Mouse (Mus musculus): ENCODE measurements around the gene Ogfod3. TPM values are rescaled to one million over a fixed set of nuclear protein-coding genes. Genes with fewer than 3 reads are reported as not detected.
A peak's percentile ranks its signal among the peaks of the same experiment; 100 is the strongest.

Gene Ogfod3
- polyA plus RNA-seq, 2 experiments, result 5.6 to 13.3 TPM

DNA sequence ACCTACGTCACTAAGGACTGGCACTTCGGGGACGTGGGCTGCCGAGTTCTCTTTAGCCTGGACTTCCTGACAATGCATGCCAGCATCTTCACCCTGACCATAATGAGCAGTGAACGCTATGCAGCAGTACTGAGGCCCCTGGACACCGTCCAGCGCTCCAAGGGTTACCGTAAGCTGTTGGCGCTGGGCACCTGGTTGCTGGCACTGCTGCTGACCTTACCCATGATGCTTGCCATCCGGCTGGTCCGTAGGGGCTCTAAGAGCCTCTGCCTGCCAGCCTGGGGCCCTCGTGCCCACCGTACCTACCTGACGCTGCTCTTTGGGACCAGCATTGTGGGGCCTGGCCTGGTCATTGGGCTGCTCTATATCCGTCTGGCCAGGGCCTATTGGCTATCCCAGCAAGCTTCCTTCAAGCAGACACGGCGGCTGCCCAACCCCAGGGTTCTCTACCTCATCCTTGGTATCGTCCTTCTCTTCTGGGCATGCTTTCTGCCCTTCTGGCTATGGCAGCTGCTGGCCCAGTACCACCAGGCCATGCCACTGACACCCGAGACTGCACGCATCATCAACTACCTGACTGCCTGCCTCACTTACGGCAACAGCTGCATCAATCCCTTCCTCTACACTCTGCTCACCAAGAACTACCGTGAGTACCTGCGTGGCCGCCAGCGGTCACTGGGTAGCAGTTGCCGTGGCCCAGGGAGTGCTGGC is 43.7 kb downstream of the Ogfod3 start:
- Histone ChIP-seq H3K27me3 (ENCODE audit: control insufficient read depth, insufficient read depth, low read length) (peaks cover 16% of the 10 kb centered on the region), H3K9me3 (ENCODE audit: control insufficient read depth, low read length) (no peaks in the 10 kb centered on the region), H3K36me3 (replicated peaks; ENCODE audit: control insufficient read depth, insufficient read depth, low read depth) (no peaks in the 10 kb centered on the region), H3K27ac (no peak overlapping the region), H3K4me1 (replicated peaks; ENCODE audit: control insufficient read depth in 2 of 2, insufficient read depth in 2 of 2, low read length in 1 of 2) (no peaks in the 10 kb centered on the region), H3K9ac (replicated peaks) (no peak overlapping the region), H3K4me2 (ENCODE audit: low read depth) (no peak overlapping the region), H3K4me3 (ENCODE audit: insufficient read depth in 1 of 2, low read depth in 2 of 2, low read length in 2 of 2) (no peak overlapping the region)
- 81% methylated on average over 26 of the region's 26 CpGs for WGBS (ENCODE audit: insufficient replicate concordance)
- DNase-seq (ENCODE audit: low read depth in 3 of 3, low spot score in 3 of 3) (no peak), ATAC-seq (ENCODE audit: insufficient read depth) (no peak)
- TF ChIP-seq EP300 (IDR thresholded peaks at IDR 0.05; ENCODE audit: low read depth) (no peak), CTCF (IDR thresholded peaks at IDR 0.05; ENCODE audit: low read depth) (no peak)

GRCm38 (mm10) chr11:121159971-121160370 is 44.5 kb downstream of the Ogfod3 start, which contains the start of gene Uts2r:
Gene Uts2r (plus strand): TSS chr11:121160271.
- DNase-seq (ENCODE audit: low read depth in 3 of 3, low spot score in 3 of 3), result no peak
- H3K27ac ChIP-seq, result no peak within 1 kb of the TSS
- no peaks in the 10 kb centered on the region for H3K9me3 ChIP-seq (ENCODE audit: control insufficient read depth, low read length)
- no peak within 1 kb of the TSS for H3K4me3 ChIP-seq (ENCODE audit: insufficient read depth in 1 of 2, low read depth in 2 of 2, low read length in 2 of 2)
- ATAC-seq (ENCODE audit: insufficient read depth), result no peak
- TF ChIP-seq EP300 (IDR thresholded peaks at IDR 0.05; ENCODE audit: low read depth), result no peak
- TF ChIP-seq CTCF (IDR thresholded peaks at IDR 0.05; ENCODE audit: low read depth), result no peak
- no peak within 1 kb of the TSS for H3K4me2 ChIP-seq (ENCODE audit: low read depth)
- H3K4me1 ChIP-seq (replicated peaks; ENCODE audit: control insufficient read depth in 2 of 2, insufficient read depth in 2 of 2, low read length in 1 of 2), result no peaks in the 10 kb centered on the region
- no peaks in the 10 kb centered on the region for H3K36me3 ChIP-seq (replicated peaks; ENCODE audit: control insufficient read depth, insufficient read depth, low read depth)
- H3K27me3 ChIP-seq (ENCODE audit: control insufficient read depth, insufficient read depth, low read length), result peaks cover 22% of the 10 kb centered on the region
- 63% methylated on average over 5 of the region's 5 CpGs for WGBS (ENCODE audit: insufficient replicate concordance)
- no peak within 1 kb of the TSS for H3K9ac ChIP-seq (replicated peaks)

GRCm38 (mm10) chr11:121156411-121156891 is 48.1 kb downstream of the Ogfod3 start:
- Histone ChIP-seq H3K36me3 (replicated peaks; ENCODE audit: control insufficient read depth, insufficient read depth, low read depth) (no peaks in the 10 kb centered on the region), H3K4me3 (ENCODE audit: insufficient read depth in 1 of 2, low read depth in 2 of 2, low read length in 2 of 2) (peak overlapping the region in 1 of 2 experiments; percentile 16; a peak in 1 of 4 replicates), H3K9me3 (ENCODE audit: control insufficient read depth, low read length) (no peaks in the 10 kb centered on the region), H3K27ac (no peak overlapping the region), H3K4me2 (ENCODE audit: low read depth) (peak overlapping the region; percentile 44), H3K4me1 (replicated peaks; ENCODE audit: control insufficient read depth in 2 of 2, insufficient read depth in 2 of 2, low read length in 1 of 2) (no peaks in the 10 kb centered on the region), H3K9ac (replicated peaks) (no peak overlapping the region), H3K27me3 (ENCODE audit: control insufficient read depth, insufficient read depth, low read length) (peaks cover 23% of the 10 kb centered on the region)
- WGBS (ENCODE audit: insufficient replicate concordance), result 4% methylated on average over 45 of the region's 45 CpGs
- TF ChIP-seq EP300 (IDR thresholded peaks at IDR 0.05; ENCODE audit: low read depth) (no peak), CTCF (IDR thresholded peaks at IDR 0.05; ENCODE audit: low read depth) (no peak)
- ATAC-seq (ENCODE audit: insufficient read depth), result no peak
- DNase-seq (ENCODE audit: low read depth in 3 of 3, low spot score in 3 of 3), result no peak

- Histone ChIP-seq H3K36me3 (replicated peaks; ENCODE audit: control insufficient read depth, insufficient read depth, low read depth) (no peaks in the 10 kb centered on the region), H3K4me2 (ENCODE audit: low read depth) (no peak overlapping the region), H3K4me3 (ENCODE audit: insufficient read depth in 1 of 2, low read depth in 2 of 2, low read length in 2 of 2) (no peak overlapping the region), H3K27me3 (ENCODE audit: control insufficient read depth, insufficient read depth, low read length) (peaks cover 23% of the 10 kb centered on the region), H3K4me1 (replicated peaks; ENCODE audit: control insufficient read depth in 2 of 2, insufficient read depth in 2 of 2, low read length in 1 of 2) (no peaks in the 10 kb centered on the region), H3K27ac (no peak overlapping the region), H3K9me3 (ENCODE audit: control insufficient read depth, low read length) (no peaks in the 10 kb centered on the region), H3K9ac (replicated peaks) (no peak overlapping the region)
- ATAC-seq (ENCODE audit: insufficient read depth), result no peak
- 45% methylated on average over 4 of the region's 4 CpGs for WGBS (ENCODE audit: insufficient replicate concordance)
- no peak for TF ChIP-seq EP300 (IDR thresholded peaks at IDR 0.05; ENCODE audit: low read depth)
- TF ChIP-seq CTCF (IDR thresholded peaks at IDR 0.05; ENCODE audit: low read depth), result no peak
- no peak for DNase-seq (ENCODE audit: low read depth in 3 of 3, low spot score in 3 of 3)
These were observed 50.3 kb downstream of the Ogfod3 start for GRCm38 (mm10) chr11:121154203-121154602.

DNA sequence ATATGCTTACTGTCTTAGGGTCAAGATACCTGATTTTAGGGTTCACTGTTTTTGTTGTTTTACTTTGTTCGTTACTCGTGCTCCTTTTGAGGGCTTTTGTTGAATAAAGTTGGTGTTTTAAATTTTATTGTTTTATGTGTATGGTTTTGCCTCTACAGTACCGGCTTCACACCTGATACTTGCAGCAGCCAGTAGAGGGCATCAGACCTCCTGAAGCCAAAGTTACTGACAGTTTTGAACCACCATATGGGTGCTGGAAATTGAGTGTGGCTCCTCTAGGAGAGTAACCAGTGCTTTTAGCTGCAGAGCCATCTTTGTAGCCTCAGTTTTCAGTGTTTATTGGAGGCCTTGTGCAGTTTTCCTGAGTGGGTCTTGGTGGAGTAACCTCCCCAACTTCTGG is 56.3 kb downstream of the Ogfod3 start:
- no peak for ATAC-seq (ENCODE audit: insufficient read depth)
- no peak for DNase-seq (ENCODE audit: low read depth in 3 of 3, low spot score in 3 of 3)
- Histone ChIP-seq H3K4me3 (ENCODE audit: insufficient read depth in 1 of 2, low read depth in 2 of 2, low read length in 2 of 2) (no peak overlapping the region), H3K36me3 (replicated peaks; ENCODE audit: control insufficient read depth, insufficient read depth, low read depth) (no peaks in the 10 kb centered on the region), H3K27ac (no peak overlapping the region), H3K9me3 (ENCODE audit: control insufficient read depth, low read length) (no peaks in the 10 kb centered on the region), H3K4me1 (replicated peaks; ENCODE audit: control insufficient read depth in 2 of 2, insufficient read depth in 2 of 2, low read length in 1 of 2) (peaks cover 0 to 4% of the 10 kb centered on the region in 2 experiments; a peak in 2 of 4 replicates), H3K4me2 (ENCODE audit: low read depth) (no peak overlapping the region), H3K27me3 (ENCODE audit: control insufficient read depth, insufficient read depth, low read length) (no peaks in the 10 kb centered on the region), H3K9ac (replicated peaks) (no peak overlapping the region)
- no peak for TF ChIP-seq EP300 (IDR thresholded peaks at IDR 0.05; ENCODE audit: low read depth)
- peak; percentile 55 for TF ChIP-seq CTCF (IDR thresholded peaks at IDR 0.05; ENCODE audit: low read depth)
- 49% methylated on average over 3 of the region's 3 CpGs for WGBS (ENCODE audit: insufficient replicate concordance)

All from liver, embryonic 14.5 days (tissue).